Mouse (Mus musculus) testis, adult 2 months (tissue): ENCODE results near the gene Lpar1. TPM values are rescaled to one million over a fixed set of nuclear protein-coding genes. Genes with fewer than 3 reads are reported as not detected.

Experiments used
- H3K27ac ChIP-seq: fragments of 200-500 bp; 2 replicates; pipeline ENCODE4 v1.5.1; 2012; ENCODE audit warnings: low read depth, low read length; ENCODE audit not compliant: control insufficient read depth, insufficient read depth
- H3K27me3 ChIP-seq: fragments of 200-500 bp; 2 replicates; pipeline ENCODE4 v1.6.1; 2012; ENCODE audit warnings: mild to moderate bottlenecking, low read length, moderate library complexity; ENCODE audit not compliant: control insufficient read depth, insufficient read depth
- H3K36me3 ChIP-seq: fragments of 200-500 bp; 2 replicates; pipeline ENCODE4 v1.6.1; 2012; ENCODE audit warnings: mild to moderate bottlenecking, low read length; ENCODE audit not compliant: control insufficient read depth, insufficient read depth
- H3K4me1 ChIP-seq: fragments of 200-500 bp; 2 replicates; pipeline ENCODE4 v1.6.1; 2012; ENCODE audit warnings: low read length; ENCODE audit not compliant: control insufficient read depth, insufficient read depth
- H3K4me3 ChIP-seq: fragments of 200-500 bp; 2 replicates; pipeline ENCODE4 v1.5.1; 2012; ENCODE audit warnings: low read depth, mild to moderate bottlenecking, low read length, moderate library complexity, mixed read lengths; ENCODE audit not compliant: control insufficient read depth
- CTCF ChIP-seq: fragments of 200-500 bp; IDR thresholded peaks from 2 replicates; pipeline ENCODE4 v1.5.1; 2012; ENCODE audit warnings: low read depth, mild to moderate bottlenecking, inconsistent platforms, low read length, moderate library complexity; ENCODE audit not compliant: control insufficient read depth, insufficient read depth, insufficient replicate concordance
- POLR2A ChIP-seq: fragments of 200-500 bp; IDR thresholded peaks from 2 replicates; pipeline ENCODE4 v1.6.1; 2012; ENCODE audit warnings: low read depth, mild to moderate bottlenecking, inconsistent platforms, low read length, moderate library complexity; ENCODE audit not compliant: control insufficient read depth
- polyA plus RNA-seq: library from polyadenylated mRNA; depleted of rRNA; stranded (reverse); fragments of >200 nt; gene quantifications from 2 replicates; pipeline ENCODE4 v1.2.3, GENCODE M21; 2012; rRNA removed

Gene Lpar1
- polyA plus RNA-seq: 42.6 and 43.6 TPM in 2 replicates

DNA sequence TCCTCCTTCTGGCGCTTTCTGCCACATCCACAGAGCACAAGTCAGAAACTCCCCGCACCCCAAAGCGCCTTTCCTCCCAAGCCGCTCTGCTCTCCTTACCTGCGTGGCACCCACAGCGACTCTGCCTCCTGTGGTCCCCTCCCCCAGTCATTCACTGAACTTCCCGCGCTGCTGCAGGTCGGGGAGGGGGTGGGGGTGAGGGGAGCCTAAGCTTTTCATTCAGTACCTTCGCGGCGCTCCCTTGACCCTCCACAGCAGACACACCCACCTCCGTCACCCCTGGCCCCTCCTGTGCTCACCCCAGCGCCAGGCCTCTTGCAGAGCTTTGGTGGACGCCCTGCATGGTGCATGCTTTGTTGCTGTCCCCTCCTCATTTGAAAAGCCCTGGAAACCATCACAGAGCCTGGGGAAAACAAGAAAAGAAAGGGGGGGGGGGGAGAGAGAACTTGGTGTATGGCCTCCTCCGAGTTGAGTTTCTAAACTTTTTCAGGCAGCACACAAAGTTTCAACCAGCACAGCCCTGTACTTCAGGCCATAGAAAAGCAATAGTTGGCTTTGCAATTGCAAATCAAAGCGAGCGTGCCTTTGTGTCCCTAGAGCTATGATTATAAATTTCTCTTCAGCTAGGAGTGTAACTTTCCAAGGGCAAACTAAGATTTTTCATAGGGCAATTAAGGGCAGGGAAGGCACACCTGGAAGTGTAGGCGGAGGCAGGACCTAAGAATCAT lies at the start of gene Lpar1:
Gene Lpar1 (minus strand): TSS at position 268 of the 728 bp plus-strand sequence.
- Histone ChIP-seq H3K36me3 (no peaks in the 10 kb centered on the region), H3K27ac (peak within 1 kb of the TSS; percentile 79), H3K27me3 (no peaks in the 10 kb centered on the region; the same call in none of the 2 replicates), H3K4me3 (peak within 1 kb of the TSS; percentile 81), H3K4me1 (peaks cover 16% of the 10 kb centered on the region)
- TF ChIP-seq CTCF (no peak), POLR2A (no peak)

DNA sequence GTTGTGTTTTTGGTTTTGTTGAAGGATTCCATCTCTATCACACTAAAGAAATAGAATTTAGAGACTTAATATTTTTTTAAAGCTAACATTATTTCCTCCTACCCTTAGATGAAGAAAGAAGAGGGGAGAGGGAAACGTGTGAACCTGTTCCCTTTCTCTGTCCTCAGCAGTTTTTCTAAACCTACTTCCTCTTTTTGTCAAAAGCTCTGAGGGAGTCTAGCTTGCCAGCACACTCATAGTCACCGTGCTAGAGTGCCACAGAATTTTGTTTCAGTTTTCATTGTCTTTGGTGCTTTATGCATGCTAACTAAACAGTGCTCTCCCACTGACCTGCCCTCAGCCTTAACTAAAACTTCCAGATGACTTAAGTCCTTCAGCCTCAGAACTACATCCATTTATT lies 32.2 kb upstream of the Lpar1 start:
- Histone ChIP-seq H3K4me1 (no peaks in the 10 kb centered on the region), H3K27me3 (no peaks in the 10 kb centered on the region), H3K27ac (no peak overlapping the region), H3K36me3 (no peaks in the 10 kb centered on the region), H3K4me3 (no peak overlapping the region)
- TF ChIP-seq CTCF (no peak), POLR2A (no peak)

- H3K4me1 ChIP-seq: peaks cover 5% of the 10 kb centered on the region; the same call in 1 of the 2 replicates
- H3K36me3 ChIP-seq: no peaks in the 10 kb centered on the region
- H3K27ac ChIP-seq: no peak overlapping the region
- H3K27me3 ChIP-seq: no peaks in the 10 kb centered on the region
- no peak for TF ChIP-seq CTCF
- no peak for TF ChIP-seq POLR2A
- no peak overlapping the region for H3K4me3 ChIP-seq
Observed at GRCm38 (mm10) chr4:58581191-58581590, 27.5 kb upstream of the Lpar1 start.

DNA sequence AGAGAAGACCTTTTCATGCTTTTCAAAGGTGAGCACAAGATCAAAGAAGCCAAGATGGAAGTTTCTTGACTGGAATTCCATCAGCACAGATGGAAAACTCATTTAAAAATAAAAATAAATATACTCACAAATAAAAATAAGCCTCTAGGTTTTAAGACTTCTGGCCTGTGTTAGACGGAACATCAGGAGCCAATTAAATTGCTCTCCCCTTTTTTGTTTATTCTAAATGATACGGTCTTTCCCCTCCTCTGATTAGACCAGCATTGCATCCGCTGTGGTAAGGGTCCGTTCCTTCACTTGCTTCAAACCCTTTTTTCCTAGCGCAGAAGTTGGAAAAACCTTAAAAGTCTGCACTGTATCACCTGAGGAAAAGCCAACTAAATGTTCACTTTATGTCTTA lies 26.8 kb upstream of the Lpar1 start:
- no peak overlapping the region for H3K27ac ChIP-seq

GRCm38 (mm10) chr4:58580098-58580497 lies 26.4 kb upstream of the Lpar1 start:
- H3K27ac ChIP-seq: no peak overlapping the region
- no peaks in the 10 kb centered on the region for H3K36me3 ChIP-seq
- TF ChIP-seq POLR2A (no peak), CTCF (no peak)
- H3K4me3 ChIP-seq: no peak overlapping the region
- no peaks in the 10 kb centered on the region for H3K27me3 ChIP-seq
- H3K4me1 ChIP-seq: peaks cover 5% of the 10 kb centered on the region; the same call in 1 of the 2 replicates

More for the DNA sequence above, 26.8 kb upstream of the Lpar1 start:
- H3K27me3 ChIP-seq: no peaks in the 10 kb centered on the region
- TF ChIP-seq CTCF (no peak), POLR2A (no peak)
- H3K4me1 ChIP-seq: peaks cover 5% of the 10 kb centered on the region; the same call in 1 of the 2 replicates
- no peaks in the 10 kb centered on the region for H3K36me3 ChIP-seq
- no peak overlapping the region for H3K4me3 ChIP-seq

DNA sequence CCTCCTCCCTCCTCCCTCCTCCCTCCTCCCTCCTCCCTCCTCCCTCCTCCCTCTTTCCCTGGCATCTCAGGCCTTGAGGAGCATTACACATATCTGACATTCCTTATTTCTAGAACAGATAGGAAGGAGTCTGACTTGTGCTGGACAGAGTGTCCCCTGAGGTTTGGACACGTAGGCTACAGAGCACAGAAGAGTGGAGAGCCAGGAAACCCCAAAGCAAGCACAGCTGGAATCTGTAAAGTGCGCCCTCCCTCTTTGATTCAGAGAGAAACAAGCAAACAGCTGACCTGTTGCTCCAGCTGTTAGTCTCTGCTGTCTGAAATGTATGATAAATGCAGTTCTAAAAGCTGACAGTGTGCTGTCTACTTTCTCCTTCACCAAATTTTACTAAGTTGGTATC lies 24.8 kb upstream of the Lpar1 start:
- TF ChIP-seq POLR2A (no peak), CTCF (no peak)

GRCm38 (mm10) chr4:58577382-58578048 lies 23.8 kb upstream of the Lpar1 start:
- H3K36me3 ChIP-seq: no peaks in the 10 kb centered on the region
- no peak overlapping the region for H3K27ac ChIP-seq
- no peaks in the 10 kb centered on the region for H3K27me3 ChIP-seq
- no peak overlapping the region for H3K4me3 ChIP-seq
- no peak for TF ChIP-seq CTCF
- TF ChIP-seq POLR2A: no peak
- H3K4me1 ChIP-seq: peaks cover 5% of the 10 kb centered on the region; the same call in 1 of the 2 replicates

More for the DNA sequence above, 24.8 kb upstream of the Lpar1 start:
- Histone ChIP-seq H3K36me3 (no peaks in the 10 kb centered on the region), H3K27ac (no peak overlapping the region), H3K4me3 (no peak overlapping the region), H3K27me3 (no peaks in the 10 kb centered on the region), H3K4me1 (peaks cover 5% of the 10 kb centered on the region; the same call in 1 of the 2 replicates)
